Mouse (Mus musculus) liver, postnatal 0 days (tissue): ENCODE measurements around the gene Bcas2.
A peak's percentile ranks its signal among the peaks of the same experiment; 100 is the strongest.

Experiments
- CTCF ChIP-seq: sonication (generic); IDR thresholded peaks from 2 replicates; pipeline ENCODE4 v1.5.1; 2016; ENCODE audit warnings: antibody characterized with exemption, low read depth
- EP300 ChIP-seq: IDR thresholded peaks from 2 replicates; pipeline ENCODE4 v1.6.1; 2016; ENCODE audit warnings: antibody characterized with exemption, low read depth, mild to moderate bottlenecking

DNA sequence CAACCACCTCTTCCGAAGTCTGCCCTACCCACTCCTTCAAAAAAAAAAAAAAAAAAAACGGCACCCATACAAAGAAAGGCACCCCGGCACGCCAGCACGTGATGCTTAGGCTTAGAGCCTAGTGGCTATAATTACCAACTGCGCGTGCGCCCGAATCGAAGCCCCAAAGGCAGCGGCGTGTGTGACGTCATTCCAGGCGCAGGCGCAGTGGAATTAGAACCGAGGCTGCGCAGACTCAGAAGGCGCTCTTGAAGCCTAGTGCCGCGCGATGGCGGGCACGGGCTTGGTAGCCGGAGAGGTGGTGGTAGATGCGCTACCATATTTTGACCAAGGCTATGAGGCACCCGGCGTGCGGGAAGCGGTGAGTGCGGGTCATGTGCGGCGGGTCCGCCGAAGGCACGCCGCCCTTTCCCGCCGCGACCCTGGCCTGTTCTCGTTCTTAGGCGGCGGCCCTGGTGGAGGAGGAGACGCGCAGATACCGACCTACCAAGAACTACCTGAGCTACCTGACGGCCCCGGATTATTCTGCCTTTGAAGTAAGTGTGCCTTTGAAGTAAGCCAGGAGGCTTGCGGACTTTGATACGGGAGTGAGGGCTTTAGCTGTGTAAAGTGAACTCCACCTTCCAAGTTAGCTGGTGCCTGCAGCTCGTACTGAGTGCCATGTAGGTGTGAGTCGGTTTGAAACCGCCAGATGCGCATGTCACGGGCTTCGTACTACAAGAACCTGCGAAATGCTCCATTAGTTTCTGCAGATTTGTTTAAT is at the start of gene Bcas2:
- TF ChIP-seq CTCF (peak; percentile 45), EP300 (no peak)
